Mouse (Mus musculus) left cerebral cortex, adult 11 months (tissue): ENCODE measurements around the gene Mrps34.
A peak's percentile ranks its signal among the peaks of the same experiment; 100 is the strongest.

ENCODE experiments used
- DNase-seq: peaks from one replicate; pipeline ENCODE4 v3.0.0; 2022; ENCODE audit warnings: low spot score

Gene Mrps34

DNA sequence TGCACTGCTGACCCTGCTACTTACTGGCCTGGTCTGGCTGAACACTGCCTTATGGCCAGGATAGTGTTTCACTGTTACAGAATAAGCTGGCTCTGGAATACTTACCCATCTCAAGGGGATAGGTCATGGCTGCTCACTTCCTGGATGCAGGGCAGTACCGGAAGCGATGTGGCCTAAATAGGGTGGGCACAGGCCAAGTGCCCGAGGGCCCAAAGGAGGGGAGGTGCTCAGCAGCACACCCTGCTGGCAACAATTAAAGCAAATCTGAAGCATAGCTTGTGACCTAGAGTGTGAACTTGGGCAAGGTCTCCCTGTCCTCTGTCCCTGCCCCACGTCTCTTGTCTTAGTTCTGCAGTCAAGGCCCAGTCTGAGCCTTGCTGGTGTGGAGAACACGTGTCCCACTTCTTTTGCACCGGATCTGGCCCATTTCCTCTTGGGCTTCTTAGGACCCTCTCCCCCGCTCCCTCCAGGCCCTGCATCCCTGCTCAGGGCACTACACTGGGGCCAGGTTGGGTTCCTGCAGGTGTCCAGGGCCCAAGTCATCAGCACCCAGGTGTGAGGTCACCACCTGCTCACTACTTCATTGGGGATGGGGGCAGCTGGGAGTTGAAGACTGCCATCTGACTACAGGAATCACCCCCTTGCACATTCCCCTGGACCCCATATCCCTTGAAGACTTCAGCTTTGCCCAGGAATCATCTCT lies 13.0 kb upstream of the Mrps34 start:
- no peak for DNase-seq

DNA sequence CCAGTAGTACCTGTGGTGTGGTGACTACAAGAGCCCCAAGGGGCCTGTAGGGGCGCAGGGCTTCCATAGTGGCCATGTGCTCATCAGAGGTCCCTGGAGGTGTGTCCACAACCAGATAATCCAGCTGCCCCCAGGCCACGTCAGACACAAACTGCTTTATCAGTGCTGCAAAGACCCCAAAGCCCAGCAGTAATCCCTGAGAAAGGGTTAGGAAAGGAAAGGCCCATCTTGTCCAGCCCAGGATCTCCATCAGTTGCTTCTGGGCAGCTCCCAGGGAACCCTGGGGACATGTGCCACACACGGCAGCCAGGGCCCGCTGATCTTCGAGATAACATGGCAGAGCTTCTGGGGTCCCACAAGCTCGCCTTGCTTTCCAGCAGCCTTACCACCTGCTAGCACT lies 10.5 kb upstream of the Mrps34 start:
- DNase-seq: no peak

DNA sequence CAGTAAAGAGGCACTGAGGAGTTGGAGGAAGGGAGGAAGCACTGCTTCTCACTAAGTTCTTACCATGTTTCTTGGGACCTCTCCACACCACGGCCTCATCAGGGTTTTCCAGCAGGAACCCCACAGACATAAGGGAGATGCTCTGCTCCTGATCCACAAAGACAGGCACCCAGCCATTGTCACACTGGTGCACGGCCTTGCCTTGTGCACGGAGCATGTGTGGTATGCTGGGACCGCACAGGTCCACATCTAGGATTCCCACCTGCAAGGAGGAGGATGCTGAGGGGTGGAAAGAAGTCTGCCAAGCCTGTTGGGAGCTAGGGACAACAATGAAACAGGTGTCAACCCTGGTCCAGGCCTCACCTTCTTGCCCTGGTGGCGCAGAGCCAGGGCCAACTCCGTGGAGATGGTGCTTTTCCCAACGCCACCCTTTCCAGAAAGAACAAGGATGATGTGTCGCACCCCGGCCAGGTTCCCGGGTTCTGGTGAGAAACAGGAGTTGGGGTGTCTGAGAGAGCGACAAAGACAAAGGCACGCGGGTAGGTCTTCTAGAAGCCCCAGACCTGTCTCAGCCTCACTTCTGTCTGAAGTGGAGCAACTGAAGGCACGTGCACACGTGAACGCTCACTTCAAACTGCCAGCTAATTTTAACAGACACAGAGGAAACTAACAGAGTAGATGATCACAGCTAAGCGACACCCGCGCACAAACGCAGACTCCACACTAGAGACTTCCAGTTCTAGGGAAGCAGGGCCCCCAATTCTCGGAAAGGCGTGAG lies 9.4 kb upstream of the Mrps34 start:
- no peak for DNase-seq

DNA sequence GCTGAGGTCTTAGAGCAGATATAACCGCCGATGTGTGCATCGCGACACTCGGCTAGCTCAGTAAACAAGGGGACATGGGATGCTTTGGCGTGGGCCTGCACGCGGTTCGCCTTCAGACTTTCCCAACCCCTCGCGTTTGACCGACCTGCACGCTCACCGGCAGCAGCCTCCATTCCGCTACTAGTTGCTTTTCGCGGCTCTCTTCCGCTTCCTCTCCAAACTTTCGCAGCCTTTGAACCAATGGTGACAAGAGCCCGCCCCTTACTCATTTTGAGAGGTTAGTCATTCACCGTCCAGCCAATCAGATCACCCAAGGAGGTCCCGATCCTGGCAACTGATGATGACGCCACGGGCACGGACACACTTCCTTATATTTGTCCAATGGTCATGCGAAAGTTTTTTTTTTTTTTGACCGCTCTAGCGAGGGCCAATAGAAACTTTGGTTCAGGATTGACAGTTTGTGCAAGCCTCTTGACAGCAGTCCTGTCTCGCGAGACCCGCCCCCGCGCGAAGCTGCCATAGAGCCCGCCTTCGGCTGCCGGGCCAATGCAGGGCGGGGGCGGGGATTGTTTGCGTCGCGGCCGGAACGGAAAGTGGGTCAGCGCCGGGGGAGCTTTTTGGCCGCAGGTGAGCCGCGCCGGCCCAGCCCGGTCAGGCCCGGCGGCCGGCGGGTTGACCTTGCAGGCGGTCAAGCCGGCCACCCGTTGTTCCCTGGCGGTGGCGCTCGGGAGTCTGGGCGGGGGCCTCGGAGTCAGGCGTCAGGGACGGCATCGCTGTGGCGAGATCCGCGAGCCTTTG lies 8.6 kb upstream of the Mrps34 start, which contains the start of the genes Nubp2 and Spsb3:
Gene Nubp2, minus strand, starts transcription at position 216 of the 798 bp plus-strand sequence.
Gene Spsb3, plus strand, starts transcription at position 510 of the 798 bp plus-strand sequence.
- DNase-seq: peak; percentile 99

DNA sequence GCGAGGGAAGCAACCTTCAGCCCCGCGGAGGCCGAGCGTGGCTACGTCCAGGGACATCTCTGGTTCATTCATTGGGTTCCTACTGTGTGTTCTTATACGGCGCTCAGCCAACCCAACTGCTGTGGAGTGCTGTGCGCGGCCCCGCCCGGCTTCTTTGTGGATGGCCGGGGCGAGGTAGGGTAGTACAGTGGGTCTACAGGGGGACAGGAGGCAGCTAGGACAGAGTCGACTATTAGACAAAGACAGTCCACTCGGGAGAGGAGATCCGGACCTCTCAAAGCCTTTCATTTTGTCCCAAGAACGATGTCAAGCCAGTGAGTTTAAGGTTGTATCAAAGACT lies 8.0 kb upstream of the Mrps34 start:
- DNase-seq: no peak

DNA sequence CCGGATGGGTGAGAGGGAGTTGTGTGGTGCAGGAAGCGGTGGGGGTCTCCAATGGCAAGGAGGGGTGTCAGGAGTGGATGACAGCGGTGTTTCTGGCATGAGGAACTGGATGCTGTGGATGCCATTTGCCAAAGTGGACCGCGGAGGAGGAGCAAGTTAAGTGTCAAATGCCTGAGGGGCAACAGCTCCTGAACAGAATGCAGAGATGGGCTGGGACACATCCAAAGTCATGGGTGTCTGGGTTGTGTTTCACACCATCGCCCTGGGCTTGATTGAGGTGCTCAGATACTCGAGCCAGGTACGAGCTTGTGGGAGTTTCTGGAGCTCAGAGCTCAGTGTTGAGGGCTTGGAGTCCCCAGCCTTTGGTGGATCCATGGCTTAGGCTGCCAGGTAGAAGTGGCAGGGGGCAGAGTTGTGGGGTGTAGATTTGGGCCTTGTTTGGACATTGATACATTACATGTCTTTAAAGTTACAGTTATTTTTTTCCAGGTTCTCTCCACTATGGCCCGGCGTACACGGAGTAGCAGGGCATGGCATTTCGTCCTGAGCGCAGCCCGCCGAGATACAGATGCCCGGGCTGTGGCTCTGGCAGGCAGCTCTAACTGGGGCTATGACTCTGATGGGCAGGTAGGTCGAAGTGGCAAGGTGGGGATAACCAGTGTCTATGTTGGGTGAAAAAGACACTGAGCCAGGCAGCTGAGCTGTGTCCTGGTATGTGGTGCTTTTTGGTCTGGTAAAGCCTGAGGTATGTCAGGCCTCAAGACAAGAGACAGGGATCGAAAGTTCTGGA lies 7.4 kb upstream of the Mrps34 start:
- no peak for DNase-seq

DNA sequence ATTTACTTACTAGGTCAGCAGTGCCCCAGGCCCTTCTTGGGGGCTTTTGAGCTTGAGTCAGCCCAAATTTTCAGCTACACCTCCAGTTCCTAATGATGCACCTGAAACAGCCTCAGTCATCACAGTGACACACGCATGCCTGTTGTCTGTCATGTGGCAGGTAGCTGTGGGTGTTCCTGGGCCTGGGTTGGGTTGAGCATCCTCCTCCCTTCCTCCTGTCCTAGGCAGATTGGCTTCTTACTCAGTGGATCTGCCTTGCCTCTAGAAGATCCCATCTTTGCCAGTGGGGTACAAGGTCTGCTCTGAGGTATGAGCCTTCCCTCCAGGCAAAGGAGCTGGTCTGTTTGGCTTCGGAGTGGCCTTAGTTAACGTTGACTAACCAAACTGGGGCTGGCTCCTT lies 6.1 kb upstream of the Mrps34 start:
- no peak for DNase-seq

DNA sequence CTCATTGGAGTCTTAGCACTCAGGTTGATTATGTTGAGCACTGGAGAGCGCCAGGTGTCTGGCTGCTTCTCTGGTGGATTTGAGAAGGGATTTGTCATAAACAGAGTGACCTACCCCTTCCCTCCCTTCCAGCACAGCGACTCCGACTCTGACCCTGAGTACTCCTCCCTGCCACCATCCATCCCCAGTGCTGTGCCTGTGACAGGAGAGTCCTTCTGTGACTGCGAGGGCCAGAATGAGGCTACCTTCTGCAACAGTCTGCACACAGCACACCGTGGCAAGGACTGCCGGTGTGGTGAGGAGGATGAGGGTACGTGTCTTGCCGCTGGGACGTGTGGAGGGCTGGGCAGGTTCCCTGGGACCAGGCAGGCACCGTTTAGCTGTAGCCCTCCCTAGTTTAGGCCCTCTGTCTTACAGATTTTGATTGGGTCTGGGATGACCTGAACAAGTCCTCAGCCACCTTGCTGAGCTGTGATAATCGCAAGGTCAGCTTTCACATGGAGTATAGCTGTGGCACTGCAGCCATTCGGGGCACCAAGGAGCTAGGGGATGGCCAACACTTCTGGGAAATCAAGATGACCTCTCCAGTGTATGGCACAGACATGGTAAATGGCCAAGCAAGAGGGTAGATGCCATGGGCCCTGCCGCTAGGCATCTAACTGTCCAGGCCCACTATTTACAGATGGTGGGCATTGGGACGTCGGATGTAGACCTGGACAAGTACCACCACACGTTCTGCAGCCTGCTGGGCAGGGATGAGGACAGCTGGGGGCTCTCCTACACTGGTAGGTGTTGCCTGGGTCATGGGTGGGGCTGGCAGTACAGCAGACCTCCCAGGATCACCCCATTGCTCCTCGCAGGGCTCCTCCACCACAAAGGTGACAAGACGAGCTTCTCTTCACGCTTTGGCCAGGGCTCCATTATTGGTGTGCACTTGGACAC lies 4.5 kb upstream of the Mrps34 start:
- DNase-seq: no peak

DNA sequence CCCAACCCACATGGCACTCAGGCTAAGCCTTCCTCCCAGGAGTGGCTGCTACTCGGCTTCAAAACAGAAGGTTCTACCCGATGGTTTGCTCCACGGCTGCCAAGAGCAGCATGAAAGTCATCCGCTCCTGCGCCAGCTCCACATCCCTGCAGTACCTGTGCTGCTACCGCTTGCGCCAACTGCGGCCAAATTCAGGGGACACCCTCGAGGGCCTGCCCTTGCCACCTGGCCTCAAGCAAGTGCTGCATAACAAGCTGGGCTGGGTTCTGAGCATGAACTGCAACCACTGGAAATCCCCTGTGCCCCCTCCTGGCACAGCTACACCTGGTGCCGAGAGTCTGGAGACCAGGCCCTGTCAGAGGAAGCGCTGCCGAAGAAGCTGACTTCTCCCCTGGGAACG lies 3.6 kb upstream of the Mrps34 start:
- DNase-seq: no peak

DNA sequence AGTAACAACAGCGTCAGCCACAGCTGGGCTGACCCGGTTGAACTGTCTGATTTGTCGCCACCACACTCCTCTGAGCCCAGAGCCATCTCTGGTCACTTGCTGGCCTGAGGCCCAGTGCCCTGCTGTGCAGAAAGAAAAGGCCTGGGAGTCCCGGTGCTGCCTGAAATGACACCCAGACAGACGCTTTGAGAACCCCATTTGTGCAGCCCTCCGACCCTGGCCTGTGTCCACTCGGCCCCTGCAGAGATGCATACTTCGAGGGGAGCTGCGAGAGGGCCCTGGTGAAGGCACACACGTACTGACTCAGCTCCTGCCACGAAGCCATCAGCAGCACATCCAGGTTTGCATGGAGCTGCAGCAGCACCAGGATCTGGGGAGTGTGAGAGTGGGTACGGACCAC lies 2.1 kb upstream of the Mrps34 start:
- no peak for DNase-seq

DNA sequence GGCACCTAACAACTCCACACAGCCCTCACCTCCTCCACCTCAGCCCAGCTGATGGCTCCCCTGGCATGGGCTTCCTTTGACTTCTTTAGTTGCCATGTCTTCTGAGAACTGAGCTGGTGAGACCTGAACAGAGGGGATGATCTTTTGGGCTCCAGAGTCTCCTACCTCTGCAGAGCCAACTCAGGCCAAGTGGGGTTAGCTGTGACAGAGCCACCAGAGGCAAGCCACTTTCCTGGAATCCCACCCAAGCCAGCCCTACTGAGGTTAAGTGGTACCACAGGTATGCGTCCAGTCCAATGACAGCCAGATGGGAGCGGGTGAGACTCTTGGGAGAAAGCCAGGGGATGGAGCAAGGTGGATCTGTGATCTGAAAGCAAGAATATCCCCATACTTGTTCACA lies 1.6 kb upstream of the Mrps34 start:
- DNase-seq: no peak

DNA sequence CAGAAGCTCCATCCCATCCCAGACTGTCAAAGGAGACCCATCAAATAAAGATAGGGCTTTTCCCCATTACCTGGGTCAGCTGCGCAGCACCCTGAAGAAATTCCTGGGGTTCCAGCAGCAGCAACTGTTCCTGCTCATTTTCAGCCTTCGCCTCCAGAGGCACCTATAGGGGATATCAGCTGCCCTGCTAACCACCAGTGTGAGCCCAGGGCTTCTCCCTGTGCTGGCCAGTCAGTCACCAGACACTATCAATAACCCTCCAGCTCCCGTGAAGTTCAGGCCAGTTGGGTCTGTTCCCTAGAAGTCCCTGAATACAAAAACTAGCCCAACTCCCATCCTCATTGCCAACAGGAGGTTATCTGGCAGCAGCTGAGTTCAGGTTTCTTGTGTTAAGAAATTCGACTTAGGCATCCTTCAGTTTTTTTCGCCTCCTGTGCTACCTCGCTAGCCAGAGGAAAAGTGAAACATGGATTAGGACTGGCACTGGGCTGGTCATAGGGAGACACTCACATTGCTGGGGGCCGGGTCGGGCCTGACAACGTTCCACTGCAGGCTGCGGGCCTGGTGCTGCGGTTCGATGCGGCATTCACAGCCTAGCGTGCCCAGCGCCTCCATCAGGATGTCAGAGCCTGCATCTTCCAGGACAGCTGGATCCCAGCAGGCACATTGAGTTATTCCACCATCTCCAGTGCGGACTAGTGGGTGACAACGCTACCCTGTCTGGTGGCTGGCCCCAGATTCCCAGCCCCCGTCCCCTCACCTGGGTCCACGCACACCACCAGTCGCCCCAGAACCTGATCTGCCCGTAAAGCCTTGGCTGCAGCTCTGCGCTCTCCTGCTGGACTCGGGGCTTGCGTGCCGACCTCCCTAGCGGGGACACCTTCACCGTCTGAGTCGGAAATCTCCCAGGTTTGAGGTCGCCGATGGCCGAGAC lies 588 bp upstream of the Mrps34 start:
- no peak for DNase-seq

DNA sequence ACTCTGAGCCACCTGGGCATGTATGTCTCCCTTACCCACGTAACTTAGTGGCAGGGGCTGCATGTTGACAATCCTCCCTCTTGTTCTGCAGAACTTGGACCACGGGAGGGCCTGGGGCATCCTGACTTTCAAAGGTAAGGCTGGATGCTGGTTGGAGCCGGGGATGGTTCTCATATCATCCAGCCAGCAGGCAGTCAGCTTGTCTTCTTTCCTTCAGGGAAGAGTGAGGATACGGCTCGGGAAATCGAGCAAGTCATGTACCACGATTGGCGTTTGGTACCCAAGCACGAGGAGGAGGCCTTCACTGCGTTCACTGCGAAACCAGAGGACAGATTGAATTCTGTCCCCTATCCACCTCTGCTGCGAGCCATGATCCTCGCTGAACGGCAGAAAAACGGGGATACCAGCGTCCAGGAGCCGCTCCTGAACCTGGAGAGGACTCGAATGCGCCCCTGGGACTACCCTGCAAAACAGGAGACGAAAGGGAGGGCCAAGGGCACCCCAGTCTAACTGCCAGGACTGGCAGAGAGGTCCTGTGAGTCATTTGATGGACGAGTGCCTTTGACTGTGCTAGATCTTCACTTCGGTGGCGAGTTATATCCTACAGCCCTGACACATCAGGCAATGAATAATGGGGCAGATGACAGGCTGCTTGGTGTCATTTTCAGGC lies 790 bp downstream of the Mrps34 start:
- DNase-seq: no peak

DNA sequence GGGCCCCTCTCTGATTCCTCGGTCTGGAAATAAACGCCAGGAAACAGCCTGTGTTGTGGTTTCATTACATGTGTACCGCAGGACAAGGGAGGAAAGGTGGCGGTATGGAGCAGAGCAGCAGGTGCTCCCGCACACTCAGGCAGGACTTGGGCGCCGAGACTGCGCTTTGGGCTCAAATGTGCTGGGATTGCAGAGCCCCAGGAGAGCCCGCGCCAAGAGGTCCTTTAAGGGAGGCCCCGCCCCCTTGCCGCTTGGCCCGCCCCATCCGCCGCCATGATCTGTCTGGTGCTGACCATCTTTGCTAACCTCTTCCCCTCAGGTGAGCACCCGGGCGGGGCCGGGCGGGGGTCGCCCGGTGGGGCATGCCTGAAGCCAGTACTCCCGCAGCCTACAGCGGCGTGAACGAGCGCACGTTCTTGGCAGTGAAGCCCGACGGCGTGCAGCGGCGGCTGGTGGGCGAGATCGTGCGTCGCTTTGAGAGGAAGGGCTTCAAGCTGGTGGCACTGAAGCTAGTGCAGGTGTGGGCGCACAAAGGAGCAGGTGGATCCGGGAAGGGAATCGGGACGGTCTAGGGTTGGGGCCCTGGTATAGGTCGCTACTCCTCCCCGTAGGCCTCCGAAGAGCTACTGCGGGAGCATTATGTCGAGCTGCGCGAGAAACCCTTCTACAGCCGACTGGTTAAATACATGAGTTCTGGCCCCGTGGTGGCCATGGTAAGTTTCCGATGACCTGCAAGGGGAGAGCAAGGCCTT lies 1.5 kb downstream of the Mrps34 start, which contains the start of gene Nme3:
Gene Nme3, plus strand, starts transcription at position 260 of the 752 bp plus-strand sequence.
- DNase-seq: no peak

DNA sequence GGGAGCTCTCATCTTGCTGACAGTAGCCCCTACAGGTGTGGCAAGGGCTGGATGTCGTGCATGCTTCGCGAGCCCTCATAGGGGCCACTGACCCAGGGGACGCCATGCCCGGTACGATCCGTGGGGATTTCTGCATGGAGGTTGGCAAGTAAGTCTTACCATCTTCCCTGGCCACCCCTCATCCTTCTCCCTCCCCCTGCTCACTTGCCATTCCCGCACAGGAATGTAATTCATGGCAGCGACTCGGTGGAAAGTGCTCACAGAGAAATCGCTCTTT lies 2.0 kb downstream of the Mrps34 start:
- no peak for DNase-seq

DNA sequence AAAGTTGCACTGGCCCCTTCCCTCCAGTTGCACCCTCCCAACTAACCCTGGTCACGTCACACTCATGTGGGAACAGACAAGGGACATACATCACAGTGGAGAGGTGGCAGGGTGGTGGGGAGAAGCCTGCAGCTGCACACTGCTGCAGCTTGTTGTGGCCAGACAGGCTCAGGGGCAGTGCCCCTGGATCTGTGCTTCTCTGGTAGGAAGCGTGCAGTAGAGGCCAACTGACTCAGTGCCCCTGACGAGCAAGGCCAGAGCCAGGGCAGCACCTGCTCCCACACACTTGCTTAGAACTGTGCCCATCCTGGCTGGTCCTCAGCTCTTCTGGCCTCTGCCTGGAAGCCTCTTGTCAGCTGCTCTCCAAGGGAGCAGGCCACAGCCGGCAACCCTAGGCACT lies 2.7 kb downstream of the Mrps34 start:
- DNase-seq: no peak

DNA sequence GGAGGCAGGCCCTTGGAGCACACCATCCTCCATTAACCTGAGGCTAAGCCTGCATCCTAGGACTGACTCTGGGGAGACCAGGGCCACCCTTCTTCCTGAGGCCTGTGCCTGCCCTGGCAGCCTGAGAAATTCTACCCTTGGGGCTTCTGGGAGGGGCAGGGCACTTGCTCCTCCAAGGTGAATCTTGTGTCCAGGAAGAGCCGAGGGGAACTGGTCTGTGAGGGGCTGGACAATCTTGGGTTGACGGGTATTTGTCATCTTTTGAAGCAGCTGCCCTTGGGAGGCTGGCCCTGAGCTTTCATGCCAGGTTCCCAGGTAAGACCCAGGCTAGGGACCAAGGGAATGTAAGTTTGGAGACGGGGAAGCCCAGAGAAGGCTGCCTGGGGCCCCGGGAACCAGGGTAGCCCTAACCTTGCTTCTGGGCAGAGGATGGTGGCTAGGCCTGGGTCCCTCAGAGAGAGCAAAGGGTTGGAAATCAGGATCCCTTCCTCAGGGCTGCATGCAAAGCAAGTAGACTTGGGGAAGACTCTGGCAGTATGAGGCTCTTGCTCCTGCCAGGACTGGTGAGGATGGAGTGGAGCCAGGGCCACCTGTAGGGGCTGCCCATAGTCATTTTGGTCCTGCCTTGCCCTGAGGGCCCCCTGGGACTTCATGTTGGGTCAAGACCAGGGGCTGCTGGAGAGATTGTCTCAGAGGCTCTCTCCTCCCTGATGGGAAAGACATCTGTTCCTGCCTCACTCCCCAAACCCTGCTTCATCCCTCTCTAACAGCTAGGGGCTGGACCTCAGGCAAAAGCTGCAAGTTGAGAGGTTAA lies 3.3 kb downstream of the Mrps34 start:
- no peak for DNase-seq

DNA sequence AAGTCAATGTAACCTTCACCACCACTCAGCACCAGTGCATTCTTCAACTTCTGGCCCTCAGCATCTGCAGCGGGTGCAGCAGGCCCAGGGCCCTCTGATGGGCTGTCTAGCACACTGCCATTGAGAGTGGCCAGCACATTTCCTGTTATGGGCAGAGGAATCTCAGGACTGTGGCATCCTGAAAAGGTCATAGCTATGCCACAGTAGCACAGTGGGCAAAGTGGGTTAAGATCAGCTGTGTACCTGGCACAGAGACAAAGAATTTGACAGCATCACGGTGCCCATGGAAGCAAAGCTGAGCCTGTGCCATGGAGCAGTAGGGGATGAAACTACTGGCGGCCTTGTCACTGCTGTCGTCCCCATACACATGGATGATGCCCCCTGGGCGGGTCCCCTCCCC lies 4.2 kb downstream of the Mrps34 start:
- no peak for DNase-seq
